Mouse (Mus musculus) neural tube, embryonic 13.5 days (tissue): ENCODE measurements at regions not wholly inside any gene's neighbourhood (a gene's known extent, or its start where the extent isn't known, plus 50 kb on each side); places are given as distances from the start of the nearest gene placed in this dataset.

Experiments used
- ATAC-seq: fragments of 200-750 bp; cut with Nextera tagmentation; 2 replicates; pipeline ENCODE4 v1.8.0; 2017; ENCODE audit warnings: low read depth, mild to moderate bottlenecking, moderate TSS enrichment, moderate library complexity
- H3K27ac ChIP-seq: fragments of 300-500 bp; sonication (generic); replicated peaks from 2 replicates; pipeline ENCODE4 v1.5.1; 2015; ENCODE audit warnings: moderate library complexity, mild to moderate bottlenecking, inconsistent platforms
- H3K27me3 ChIP-seq: fragments of 300-500 bp; sonication (generic); 2 replicates; pipeline ENCODE4 v1.6.1; 2015; ENCODE audit warnings: mild to moderate bottlenecking, inconsistent platforms
- H3K36me3 ChIP-seq: fragments of 300-500 bp; sonication (generic); 2 replicates; pipeline ENCODE4 v1.6.1; 2015; ENCODE audit warnings: mild to moderate bottlenecking, inconsistent platforms
- H3K4me1 ChIP-seq: fragments of 300-500 bp; sonication (generic); replicated peaks from 2 replicates; pipeline ENCODE4 v1.6.1; 2015; ENCODE audit warnings: inconsistent platforms
- H3K4me2 ChIP-seq: fragments of 300-500 bp; sonication (generic); 2 replicates; pipeline ENCODE4 v1.6.1; 2015; ENCODE audit warnings: inconsistent platforms, mild to moderate bottlenecking, moderate library complexity
- H3K4me3 ChIP-seq: fragments of 300-500 bp; sonication (generic); 2 replicates; pipeline ENCODE4 v1.5.1; 2015; ENCODE audit warnings: mild to moderate bottlenecking, inconsistent platforms
- H3K9ac ChIP-seq: fragments of 300-500 bp; sonication (generic); 2 replicates; pipeline ENCODE4 v1.6.1; 2015; ENCODE audit warnings: moderate library complexity, mild to moderate bottlenecking, inconsistent platforms
- H3K9me3 ChIP-seq: fragments of 300-500 bp; sonication (generic); 2 replicates; pipeline ENCODE4 v1.6.1; 2016; ENCODE audit warnings: inconsistent platforms
- WGBS: fragments of 180-500 bp; shearing (Covaris S2); methylation state at CpG from one replicate; pipeline ENCODE4 v1.1.7; 2015; 5-methylcytosine and 5-hydroxymethylcytosine counted together

DNA sequence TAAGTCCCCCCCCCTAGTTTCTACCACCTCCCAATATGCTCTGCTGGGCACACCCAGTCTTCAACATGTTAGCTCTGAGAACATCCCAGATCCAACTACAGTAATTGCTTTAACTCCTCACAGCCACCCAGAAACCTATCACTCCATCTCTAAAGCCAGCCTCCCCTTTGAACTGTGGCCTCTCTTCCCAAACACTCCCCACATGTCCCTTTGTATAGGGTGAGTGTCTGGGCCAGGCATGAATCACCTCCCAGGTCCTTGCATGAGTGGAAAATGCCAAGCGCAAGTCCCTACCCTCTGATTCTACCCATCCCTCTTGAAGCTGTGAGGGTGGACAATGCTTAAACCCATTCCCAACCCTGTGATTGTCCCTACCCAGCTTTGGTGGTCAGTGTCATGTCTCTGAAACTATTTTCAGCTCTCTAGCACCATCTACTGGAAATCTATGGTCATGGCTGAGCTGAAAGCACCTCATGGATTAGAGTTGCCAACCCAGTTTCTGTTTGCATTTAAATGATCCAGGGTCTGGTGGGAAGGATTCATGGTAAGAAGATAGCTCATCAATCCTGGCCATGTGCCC is 162.6 kb upstream of the Nckap5 start:
- peak; percentile 60; the same call in 1 of the 2 replicates for ATAC-seq
- H3K9me3 ChIP-seq: no peaks in the 10 kb centered on the region
- 0 out of 2 replicates have a peak, but pooled peaks cover 4% of the 10 kb centered on the region for H3K27me3 ChIP-seq
- H3K9ac ChIP-seq: no peak overlapping the region
- peaks cover 10% of the 10 kb centered on the region for H3K4me1 ChIP-seq
- no peak overlapping the region for H3K4me2 ChIP-seq
- no peak overlapping the region for H3K27ac ChIP-seq
- WGBS: 71% methylated on average over 1 of the region's 1 CpGs
- no peak overlapping the region for H3K4me3 ChIP-seq
- H3K36me3 ChIP-seq: no peaks in the 10 kb centered on the region

DNA sequence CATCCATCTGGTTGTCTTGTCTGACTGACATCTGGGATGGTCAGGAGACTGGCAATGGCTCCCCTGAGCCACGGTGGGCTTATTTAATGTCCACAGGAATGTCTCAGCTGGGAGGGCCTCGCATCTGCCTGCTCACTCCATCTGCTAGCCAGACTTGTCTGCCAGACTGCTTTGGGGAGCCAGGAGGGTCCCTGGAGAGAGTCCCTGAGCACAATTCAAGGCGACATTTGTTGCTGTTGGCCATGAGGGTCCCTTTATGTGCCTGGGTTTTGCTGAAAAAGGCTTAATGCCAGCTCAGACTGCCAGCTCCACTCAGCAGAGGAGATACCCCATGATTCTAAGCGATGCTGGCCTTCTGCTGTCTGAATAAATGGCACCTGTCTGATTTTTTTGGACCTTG is 161.8 kb upstream of the Nckap5 start:
- H3K9ac ChIP-seq: no peak overlapping the region
- no peak overlapping the region for H3K27ac ChIP-seq
- H3K27me3 ChIP-seq: 0 out of 2 replicates have a peak, but pooled peaks cover 4% of the 10 kb centered on the region
- H3K9me3 ChIP-seq: no peaks in the 10 kb centered on the region
- no peak overlapping the region for H3K4me2 ChIP-seq
- peak; percentile 40; the same call in 1 of the 2 replicates for ATAC-seq
- no peaks in the 10 kb centered on the region for H3K36me3 ChIP-seq
- 47% methylated on average over 4 of the region's 4 CpGs for WGBS
- H3K4me3 ChIP-seq: no peak overlapping the region
- peaks cover 10% of the 10 kb centered on the region for H3K4me1 ChIP-seq

- H3K27ac ChIP-seq: no peak overlapping the region
- WGBS: 63% methylated on average over 5 of the region's 5 CpGs
- H3K27me3 ChIP-seq: no peaks in the 10 kb centered on the region
- H3K4me1 ChIP-seq: no peaks in the 10 kb centered on the region
- ATAC-seq: no peak; the same call in 1 of the 2 replicates
- no peak overlapping the region for H3K9ac ChIP-seq
- no peak overlapping the region for H3K4me3 ChIP-seq
- H3K9me3 ChIP-seq: 0 out of 2 replicates have a peak, but pooled peaks cover 4% of the 10 kb centered on the region
- H3K4me2 ChIP-seq: no peak overlapping the region
- H3K36me3 ChIP-seq: no peaks in the 10 kb centered on the region
Measured at GRCm38 (mm10) chr1:126982805-126983204, 152.2 kb upstream of the Nckap5 start.

DNA sequence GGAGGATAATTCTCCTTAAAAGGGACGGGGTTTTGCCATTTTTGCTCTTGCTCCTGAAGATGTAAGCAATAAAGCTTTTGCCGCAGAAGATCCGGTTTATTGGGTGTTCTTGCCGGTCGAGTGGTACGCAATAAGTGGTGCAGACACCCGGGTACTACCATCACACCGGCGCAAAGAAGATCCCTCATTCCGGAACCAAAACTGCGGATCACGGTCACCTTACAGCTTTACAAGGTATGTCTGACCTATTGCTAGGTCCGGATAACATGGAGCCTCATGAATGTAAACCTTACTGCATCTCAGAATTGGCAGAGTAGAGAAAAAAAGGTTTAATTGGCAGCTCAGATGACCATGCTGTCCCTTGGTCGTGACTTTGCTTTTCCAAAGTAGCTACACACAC is 149.7 kb upstream of the Nckap5 start:
- Histone ChIP-seq H3K9ac (no peak overlapping the region), H3K4me2 (no peak overlapping the region), H3K27me3 (no peaks in the 10 kb centered on the region), H3K36me3 (no peaks in the 10 kb centered on the region), H3K4me3 (no peak overlapping the region), H3K27ac (no peak overlapping the region), H3K9me3 (0 out of 2 replicates have a peak, but pooled peaks cover 4% of the 10 kb centered on the region), H3K4me1 (no peaks in the 10 kb centered on the region)
- no peak for ATAC-seq
- 96% methylated on average over 14 of the region's 14 CpGs for WGBS

DNA sequence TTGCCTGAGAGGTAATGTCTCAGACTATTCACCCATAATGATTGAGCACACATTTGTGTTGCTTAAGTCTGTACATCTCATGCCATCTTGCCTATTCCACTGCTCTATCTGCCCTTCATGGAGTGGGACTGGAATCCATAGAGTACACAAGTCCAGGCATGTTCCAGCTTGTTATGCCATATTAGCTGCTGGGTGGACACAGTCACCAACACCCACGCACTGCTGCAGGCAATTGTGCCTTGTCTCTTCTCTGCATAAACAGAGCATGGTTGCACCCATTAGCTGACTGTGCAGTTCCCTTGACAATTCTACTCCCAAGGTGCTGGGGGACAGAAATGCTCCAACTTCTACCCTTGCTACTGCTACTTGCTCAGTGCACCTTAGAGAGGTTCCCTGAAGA is 143.3 kb upstream of the Nckap5 start:
- no peaks in the 10 kb centered on the region for H3K9me3 ChIP-seq
- H3K36me3 ChIP-seq: no peaks in the 10 kb centered on the region
- ATAC-seq: no peak
- H3K4me2 ChIP-seq: no peak overlapping the region
- no peaks in the 10 kb centered on the region for H3K27me3 ChIP-seq
- no peak overlapping the region for H3K9ac ChIP-seq
- H3K27ac ChIP-seq: no peak overlapping the region
- no peak overlapping the region for H3K4me3 ChIP-seq
- 0 out of 2 replicates have a peak, but pooled peaks cover 6% of the 10 kb centered on the region for H3K4me1 ChIP-seq
- 90% methylated on average over 1 of the region's 1 CpGs for WGBS

- Histone ChIP-seq H3K4me3 (no peak overlapping the region), H3K4me2 (no peak overlapping the region), H3K36me3 (no peaks in the 10 kb centered on the region), H3K9ac (no peak overlapping the region), H3K4me1 (0 out of 2 replicates have a peak, but pooled peaks cover 6% of the 10 kb centered on the region), H3K27me3 (no peaks in the 10 kb centered on the region), H3K27ac (0 out of 2 replicates have a peak overlapping the region, but pooled peaks have one; percentile 19), H3K9me3 (no peaks in the 10 kb centered on the region)
- 0 out of 2 replicates have a peak, but pooled peaks have one; percentile 32 for ATAC-seq
- WGBS: 52% methylated on average over 10 of the region's 10 CpGs
Measured at GRCm38 (mm10) chr1:126971777-126972421, 141.3 kb upstream of the Nckap5 start.

GRCm38 (mm10) chr1:126971118-126971517 is 140.5 kb upstream of the Nckap5 start:
- H3K4me2 ChIP-seq: no peak overlapping the region
- no peak overlapping the region for H3K4me3 ChIP-seq
- H3K36me3 ChIP-seq: no peaks in the 10 kb centered on the region
- H3K27me3 ChIP-seq: no peaks in the 10 kb centered on the region
- no peak for ATAC-seq
- no peaks in the 10 kb centered on the region for H3K9me3 ChIP-seq
- 75% methylated on average over 1 of the region's 1 CpGs for WGBS
- H3K27ac ChIP-seq: no peak overlapping the region
- H3K9ac ChIP-seq: no peak overlapping the region
- 0 out of 2 replicates have a peak, but pooled peaks cover 6% of the 10 kb centered on the region for H3K4me1 ChIP-seq

DNA sequence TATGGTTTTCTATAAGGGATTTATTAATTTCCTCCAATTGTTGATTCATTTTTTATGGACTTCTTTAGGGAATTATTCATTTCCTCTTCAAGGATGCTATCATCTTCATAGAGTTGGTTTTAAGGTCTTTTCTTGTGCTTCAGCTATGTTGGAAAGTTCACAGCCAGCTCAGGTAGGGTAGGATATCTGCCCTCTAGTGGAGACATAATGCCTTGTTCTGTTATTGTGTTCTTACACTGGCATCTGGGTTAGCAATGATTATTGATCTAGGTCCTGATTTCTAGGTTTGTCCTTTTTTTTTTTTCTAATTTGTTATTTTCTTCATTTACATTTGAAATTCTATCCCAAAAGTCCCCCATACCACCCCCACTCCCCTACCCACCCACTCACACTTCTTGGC is 135.8 kb upstream of the Nckap5 start:
- H3K4me3 ChIP-seq: no peak overlapping the region
- no peak overlapping the region for H3K27ac ChIP-seq
- no peak overlapping the region for H3K4me2 ChIP-seq
- ATAC-seq: no peak
- no peaks in the 10 kb centered on the region for H3K36me3 ChIP-seq
- no peaks in the 10 kb centered on the region for H3K27me3 ChIP-seq
- no peak overlapping the region for H3K9ac ChIP-seq
- no peaks in the 10 kb centered on the region for H3K4me1 ChIP-seq
- no peaks in the 10 kb centered on the region for H3K9me3 ChIP-seq

GRCm38 (mm10) chr1:126955839-126956720 is 125.5 kb upstream of the Nckap5 start:
- Histone ChIP-seq H3K4me2 (no peak overlapping the region), H3K9ac (no peak overlapping the region), H3K27ac (peak overlapping the region; percentile 70), H3K9me3 (no peaks in the 10 kb centered on the region; the same call in 1 of the 2 replicates), H3K4me1 (peaks cover 19% of the 10 kb centered on the region), H3K36me3 (no peaks in the 10 kb centered on the region), H3K4me3 (no peak overlapping the region), H3K27me3 (no peaks in the 10 kb centered on the region)
- peak; percentile 71 for ATAC-seq
- 66% methylated on average over 12 of the region's 12 CpGs for WGBS

- Histone ChIP-seq H3K27ac (no peak overlapping the region), H3K9me3 (no peaks in the 10 kb centered on the region), H3K4me2 (no peak overlapping the region), H3K9ac (no peak overlapping the region), H3K4me3 (no peak overlapping the region), H3K27me3 (no peaks in the 10 kb centered on the region), H3K36me3 (no peaks in the 10 kb centered on the region), H3K4me1 (no peaks in the 10 kb centered on the region)
- ATAC-seq: no peak
- 98% methylated on average over 1 of the region's 1 CpGs for WGBS
Measured at GRCm38 (mm10) chr1:126947860-126948259, 117.3 kb upstream of the Nckap5 start.

DNA sequence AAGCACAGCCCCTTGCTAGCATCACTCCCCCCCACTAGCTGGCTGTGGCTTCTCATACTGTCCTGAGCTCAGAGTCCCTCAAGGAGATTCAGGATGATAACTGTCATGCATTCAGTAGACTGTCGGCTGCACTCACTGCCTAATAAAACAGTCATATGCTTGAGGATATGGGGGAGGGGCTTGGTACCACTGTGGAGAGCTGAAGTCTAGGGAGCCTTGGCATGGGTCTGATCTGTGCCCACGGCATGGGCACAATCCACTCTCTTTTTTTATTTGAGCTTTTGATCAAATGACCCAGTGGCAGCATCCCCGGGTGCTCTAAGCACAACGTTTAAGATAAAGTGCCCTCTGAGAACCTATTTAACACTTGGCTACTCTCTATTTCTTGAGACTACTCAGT is 102.1 kb upstream of the Nckap5 start:
- 45% methylated on average over 4 of the region's 4 CpGs for WGBS
- ATAC-seq: no peak
- Histone ChIP-seq H3K27ac (0 out of 2 replicates have a peak overlapping the region, but pooled peaks have one; percentile 13), H3K4me1 (peaks cover 41% of the 10 kb centered on the region), H3K4me3 (no peak overlapping the region), H3K9me3 (no peaks in the 10 kb centered on the region), H3K27me3 (no peaks in the 10 kb centered on the region), H3K4me2 (no peak overlapping the region), H3K36me3 (no peaks in the 10 kb centered on the region), H3K9ac (no peak overlapping the region)

- WGBS: 1% methylated on average over 6 of the region's 6 CpGs
- Histone ChIP-seq H3K27ac (no peak overlapping the region; the same call in 1 of the 2 replicates), H3K9ac (no peak overlapping the region), H3K36me3 (no peaks in the 10 kb centered on the region), H3K4me2 (no peak overlapping the region), H3K27me3 (no peaks in the 10 kb centered on the region), H3K4me3 (no peak overlapping the region), H3K4me1 (peaks cover 49% of the 10 kb centered on the region), H3K9me3 (no peaks in the 10 kb centered on the region)
- peak; percentile 42 for ATAC-seq
Measured at GRCm38 (mm10) chr1:126931754-126932153, 101.2 kb upstream of the Nckap5 start.
